Mouse (Mus musculus) midbrain, postnatal 0 days (tissue): ENCODE data around the gene Ube2g2. TPM values are rescaled to one million over a fixed set of nuclear protein-coding genes. Genes with fewer than 3 reads are reported as not detected.

Source experiments
- ATAC-seq: fragments of 200-750 bp; cut with Nextera tagmentation; 2 replicates; pipeline ENCODE4 v1.8.0; 2017; ENCODE audit warnings: moderate number of reproducible peaks, mild to moderate bottlenecking, moderate TSS enrichment, moderate library complexity; ENCODE audit not compliant: low FRiP score
- DNase-seq: peaks from one replicate; pipeline ENCODE4 v3.0.0-alpha.2; 2015; ENCODE audit warnings: low spot score
- H3K27ac ChIP-seq: fragments of 300-500 bp; sonication (generic); 2 replicates; pipeline ENCODE4 v1.5.1; 2014; ENCODE audit warnings: low read depth, mild to moderate bottlenecking, low read length, mixed read lengths
- H3K27me3 ChIP-seq: fragments of 300-500 bp; sonication (generic); 2 replicates; pipeline ENCODE4 v1.6.1; 2014; ENCODE audit warnings: low read length, control low read depth, mixed read lengths; ENCODE audit not compliant: insufficient read depth
- H3K36me3 ChIP-seq: fragments of 300-500 bp; sonication (generic); 2 replicates; pipeline ENCODE4 v1.6.1; 2014; ENCODE audit warnings: low read length, control low read depth, mixed read lengths; ENCODE audit not compliant: insufficient read depth
- H3K4me1 ChIP-seq: fragments of 300-500 bp; sonication (generic); 2 replicates; pipeline ENCODE4 v1.6.1; 2014; ENCODE audit warnings: mild to moderate bottlenecking, control low read depth, antibody characterized with exemption, low read length, mixed read lengths; ENCODE audit not compliant: insufficient read depth
- H3K4me2 ChIP-seq: fragments of 300-500 bp; sonication (generic); 2 replicates; pipeline ENCODE4 v1.6.1; 2014; ENCODE audit warnings: low read depth, mild to moderate bottlenecking, low read length, mixed read lengths; ENCODE audit not compliant: poor library complexity, severe bottlenecking
- H3K4me3 ChIP-seq: fragments of 300-500 bp; sonication (generic); 2 replicates; pipeline ENCODE4 v1.5.1; 2014; ENCODE audit warnings: low read depth, mild to moderate bottlenecking, low read length, moderate library complexity
- H3K9ac ChIP-seq: fragments of 300-500 bp; sonication (generic); replicated peaks from 2 replicates; pipeline ENCODE4 v1.6.1; 2014; ENCODE audit warnings: mild to moderate bottlenecking, low read length, moderate library complexity, mixed read lengths; ENCODE audit not compliant: poor library complexity, severe bottlenecking
- H3K9me3 ChIP-seq: fragments of 300-500 bp; sonication (generic); 2 replicates; pipeline ENCODE4 v1.6.1; 2016; ENCODE audit warnings: low read length, control low read depth
- CTCF ChIP-seq: IDR thresholded peaks from 2 replicates; pipeline ENCODE4 v1.5.1; 2016; ENCODE audit warnings: antibody characterized with exemption, mild to moderate bottlenecking
- WGBS: fragments of 180-500 bp; shearing (Covaris S2); extraction: QIAGEN DNeasy Blood & Tissue Kit; methylation state at CpG from one replicate; pipeline ENCODE4 v1.1.7; 2014; 5-methylcytosine and 5-hydroxymethylcytosine counted together
- polyA plus RNA-seq: library from polyadenylated mRNA; unstranded; fragments of >200 nt; fragmentation: Nextera tagmentation; extraction: Ambion mirVana; gene quantifications from 2 replicates; pipeline ENCODE4 v1.2.1, GENCODE M21; 2015
- total RNA-seq: library from RNA; depleted of rRNA; stranded (reverse); fragments of >200 nt; gene quantifications from 2 replicates; pipeline ENCODE4 v1.2.3, GENCODE M21; 2014

The Ube2g2 gene
- total and polyA plus RNA-seq, 2 experiments from 2014 or later: 41.8 to 67.2 TPM

GRCm38 (mm10) chr10:77627497-77627896, 5.4 kb downstream of the Ube2g2 start:
- WGBS: 28% methylated on average over 2 of the region's 2 CpGs
- DNase-seq (peak; percentile 87), ATAC-seq (peak; percentile 75)
- Histone ChIP-seq H3K27me3 (no peaks in the 10 kb centered on the region), H3K27ac (no peak overlapping the region), H3K4me2 (no peak overlapping the region), H3K9me3 (no peaks in the 10 kb centered on the region), H3K36me3 (0 out of 2 replicates have a peak, but pooled peaks cover 12% of the 10 kb centered on the region), H3K4me1 (0 out of 2 replicates have a peak, but pooled peaks cover 4% of the 10 kb centered on the region), H3K4me3 (no peak overlapping the region), H3K9ac (no peak overlapping the region)
- TF ChIP-seq CTCF: peak; percentile 98

GRCm38 (mm10) chr10:77629163-77629562, 7.1 kb downstream of the Ube2g2 start:
- TF ChIP-seq CTCF: no peak
- Histone ChIP-seq H3K9me3 (no peaks in the 10 kb centered on the region), H3K27me3 (no peaks in the 10 kb centered on the region), H3K36me3 (peaks cover 26% of the 10 kb centered on the region; the same call in 1 of the 2 replicates), H3K27ac (no peak overlapping the region), H3K9ac (no peak overlapping the region; the same call in 1 of the 2 replicates), H3K4me3 (no peak overlapping the region), H3K4me2 (no peak overlapping the region), H3K4me1 (no peaks in the 10 kb centered on the region)
- DNase-seq: no peak
- 75% methylated on average over 3 of the region's 3 CpGs for WGBS
- no peak for ATAC-seq

- no peaks in the 10 kb centered on the region for H3K4me1 ChIP-seq
- H3K9me3 ChIP-seq: no peaks in the 10 kb centered on the region
- no peak for DNase-seq
- H3K36me3 ChIP-seq: peaks cover 23% of the 10 kb centered on the region
- peak; percentile 58 for TF ChIP-seq CTCF
- no peak overlapping the region for H3K27ac ChIP-seq
- no peak overlapping the region for H3K4me2 ChIP-seq
- H3K9ac ChIP-seq: no peak overlapping the region
- WGBS: 91% methylated on average over 1 of the region's 1 CpGs
- ATAC-seq: no peak
- H3K27me3 ChIP-seq: no peaks in the 10 kb centered on the region
- no peak overlapping the region for H3K4me3 ChIP-seq
Observed at GRCm38 (mm10) chr10:77629970-77630369, 7.9 kb downstream of the Ube2g2 start.

- H3K4me3 ChIP-seq: no peak overlapping the region
- no peak overlapping the region for H3K9ac ChIP-seq
- H3K27me3 ChIP-seq: no peaks in the 10 kb centered on the region
- no peak overlapping the region for H3K4me2 ChIP-seq
- no peak overlapping the region for H3K27ac ChIP-seq
- H3K4me1 ChIP-seq: no peaks in the 10 kb centered on the region
- ATAC-seq: no peak
- 86% methylated on average over 6 of the region's 6 CpGs for WGBS
- no peak for DNase-seq
- H3K36me3 ChIP-seq: peaks cover 42% of the 10 kb centered on the region
- no peak for TF ChIP-seq CTCF
- H3K9me3 ChIP-seq: no peaks in the 10 kb centered on the region
Observed at GRCm38 (mm10) chr10:77634016-77634415, 11.9 kb downstream of the Ube2g2 start.

GRCm38 (mm10) chr10:77634452-77635231, 12.6 kb downstream of the Ube2g2 start:
- DNase-seq (peak; percentile 42), ATAC-seq (peak; percentile 34; the same call in 1 of the 2 replicates)
- Histone ChIP-seq H3K27me3 (no peaks in the 10 kb centered on the region), H3K9me3 (no peaks in the 10 kb centered on the region), H3K27ac (no peak overlapping the region), H3K9ac (no peak overlapping the region), H3K4me3 (no peak overlapping the region), H3K4me2 (no peak overlapping the region), H3K36me3 (peaks cover 42% of the 10 kb centered on the region), H3K4me1 (no peaks in the 10 kb centered on the region)
- WGBS: 44% methylated on average over 13 of the region's 13 CpGs
- TF ChIP-seq CTCF: 0 out of 2 replicates have a peak, but pooled peaks have one; percentile 17

GRCm38 (mm10) chr10:77636234-77636922, 14.3 kb downstream of the Ube2g2 start:
- TF ChIP-seq CTCF: no peak
- H3K4me3 ChIP-seq: no peak overlapping the region
- H3K36me3 ChIP-seq: peaks cover 43% of the 10 kb centered on the region
- no peaks in the 10 kb centered on the region for H3K4me1 ChIP-seq
- no peaks in the 10 kb centered on the region for H3K9me3 ChIP-seq
- no peak overlapping the region for H3K27ac ChIP-seq
- no peak for DNase-seq
- no peak overlapping the region for H3K4me2 ChIP-seq
- no peak for ATAC-seq
- no peak overlapping the region for H3K9ac ChIP-seq
- H3K27me3 ChIP-seq: no peaks in the 10 kb centered on the region
- 94% methylated on average over 7 of the region's 7 CpGs for WGBS
